Mouse (Mus musculus) spleen, postnatal 36 days (tissue): Measurements from ENCODE around the gene Rab25.

ENCODE experiments used
- DNase-seq, 2 experiments: peaks; one replicate each; pipeline ENCODE4 v3.0.0; 2022; ENCODE audit warnings: low spot score in 2 of 2, mixed read lengths in 1 of 2

The Rab25 gene

GRCm38 (mm10) chr3:88566536-88567061 lies 18.5 kb upstream of the Rab25 start:
- DNase-seq = no peak

- no peak for DNase-seq
Observed at GRCm38 (mm10) chr3:88566116-88566515, 18.0 kb upstream of the Rab25 start.

- DNase-seq = no peak
Observed at GRCm38 (mm10) chr3:88563966-88564365, 15.9 kb upstream of the Rab25 start.

DNA sequence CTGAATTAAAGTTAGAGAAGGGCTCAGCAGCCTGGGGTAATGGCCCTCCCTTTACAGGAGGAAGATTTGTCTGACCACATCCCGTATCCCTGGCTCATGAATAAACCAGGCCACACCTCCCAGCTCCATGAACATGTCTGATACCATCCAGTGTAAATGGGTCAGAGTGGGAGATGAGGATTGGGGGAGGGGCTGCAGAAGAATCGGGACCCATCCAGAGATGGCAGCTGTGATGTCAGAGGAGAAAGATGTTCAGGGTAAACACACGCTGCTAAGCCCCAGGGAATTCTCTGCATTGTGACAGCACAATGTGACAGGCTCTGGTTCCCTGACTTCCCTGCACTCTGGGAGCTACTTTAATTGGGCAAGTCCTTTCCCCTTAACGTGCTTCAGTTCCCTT lies 15.3 kb upstream of the Rab25 start:
- no peak for DNase-seq

GRCm38 (mm10) chr3:88561989-88562388 lies 13.9 kb upstream of the Rab25 start:
- no peak for DNase-seq

- no peak for DNase-seq
Observed at GRCm38 (mm10) chr3:88559596-88559995, 11.5 kb upstream of the Rab25 start.

DNA sequence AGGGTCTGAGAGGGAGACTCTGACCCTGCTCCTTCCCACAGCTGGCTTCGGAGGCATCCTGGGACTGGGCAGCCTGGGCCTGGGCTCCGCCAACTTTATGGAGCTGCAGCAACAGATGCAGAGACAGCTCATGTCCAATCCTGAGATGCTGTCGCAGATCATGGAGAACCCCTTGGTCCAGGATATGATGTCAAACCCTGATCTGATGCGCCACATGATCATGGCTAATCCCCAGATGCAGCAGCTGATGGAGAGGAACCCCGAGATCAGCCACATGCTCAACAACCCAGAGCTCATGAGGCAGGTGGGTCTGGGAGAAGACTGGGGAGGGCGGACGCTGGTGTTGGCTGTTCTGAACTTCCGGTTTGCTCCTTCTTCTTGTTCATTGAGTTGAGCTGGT lies 8.5 kb upstream of the Rab25 start:
- DNase-seq = no peak

GRCm38 (mm10) chr3:88555731-88556130 lies 7.6 kb upstream of the Rab25 start:
- no peak for DNase-seq

- no peak for DNase-seq
Observed at GRCm38 (mm10) chr3:88555069-88555605, 7.0 kb upstream of the Rab25 start.

DNA sequence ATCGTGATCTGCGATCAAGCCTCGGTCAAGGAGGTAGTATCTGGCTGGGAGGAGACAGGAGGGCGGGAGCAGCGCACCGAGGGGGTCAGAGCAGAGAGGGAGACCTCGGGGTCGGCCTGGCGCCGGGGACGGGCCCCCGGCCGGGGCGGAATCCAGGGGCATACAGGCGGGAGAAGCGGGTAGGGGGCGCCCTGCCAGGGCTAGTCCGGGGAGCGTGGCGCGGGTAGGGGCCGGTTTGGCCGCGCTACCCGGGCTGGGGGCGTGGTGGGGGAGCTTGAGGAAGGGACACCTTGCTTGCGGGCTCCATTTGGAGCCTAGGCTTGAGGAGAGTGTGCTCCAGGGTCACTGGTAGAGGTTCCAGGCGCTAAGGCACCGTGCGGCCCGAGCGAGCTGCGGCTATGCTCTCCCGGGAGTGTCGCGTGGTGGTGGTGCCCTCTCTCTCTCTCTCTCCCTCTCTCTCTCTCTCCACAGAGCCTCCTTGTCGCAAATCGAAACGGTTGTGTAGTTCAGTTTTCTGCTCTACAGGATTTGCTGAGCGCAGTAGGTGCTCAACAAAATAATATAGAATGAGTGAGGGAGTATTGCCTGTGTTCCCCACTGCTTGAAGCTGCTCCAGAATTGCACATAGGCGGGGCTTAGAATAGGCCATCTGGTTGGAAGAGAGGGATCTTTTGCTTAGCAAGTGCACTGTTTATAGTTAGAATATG lies 5.9 kb upstream of the Rab25 start:
- DNase-seq = peak in 1 of 2 experiments; percentile 47

GRCm38 (mm10) chr3:88553525-88553879 lies 5.4 kb upstream of the Rab25 start, which contains the start of gene Ubqln4:
Gene Ubqln4, plus strand, starts transcription at chr3:88553758.
- DNase-seq = peak; percentile 83 to 89

DNA sequence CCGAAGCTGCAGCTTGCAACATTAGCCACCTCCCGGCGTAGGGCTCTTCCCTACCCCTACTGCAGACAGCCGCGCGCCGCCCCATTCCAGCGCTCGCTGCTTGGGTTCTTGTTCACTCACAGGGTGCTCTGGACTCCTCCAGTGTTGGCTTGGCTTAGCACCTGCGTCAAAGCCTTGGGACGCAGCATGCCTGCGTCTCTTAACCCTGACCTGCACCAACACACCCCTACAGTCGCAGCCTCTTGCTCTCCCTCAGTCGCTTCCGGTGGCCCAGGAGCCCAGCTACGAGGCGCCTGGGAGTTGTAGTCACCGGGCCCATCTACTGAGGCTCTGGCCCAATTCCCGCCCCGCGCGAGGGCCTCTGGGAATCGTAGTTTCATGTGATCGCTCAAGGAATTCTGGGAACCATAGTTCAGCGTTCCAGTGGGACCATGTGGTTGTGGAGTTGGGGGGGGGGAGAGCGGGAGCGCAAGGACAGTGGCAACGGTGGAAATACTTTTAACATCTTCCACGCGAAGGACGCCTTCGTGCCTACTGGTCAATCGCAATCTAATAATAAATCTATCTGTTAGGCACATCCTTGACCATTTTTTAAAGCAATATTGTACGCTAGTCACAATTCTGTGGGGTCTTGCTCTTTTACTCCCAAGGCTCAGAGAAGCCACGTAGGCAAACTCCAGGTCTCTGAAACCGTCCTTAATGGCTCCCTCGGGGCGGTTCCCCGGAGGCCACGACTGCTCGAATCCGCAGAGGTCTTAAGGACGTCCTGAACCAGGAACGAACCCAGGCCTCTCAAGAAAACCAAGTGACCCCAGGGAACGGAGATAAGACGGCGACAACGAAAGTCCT lies 4.8 kb upstream of the Rab25 start, which contains the start of gene Lamtor2:
Lamtor2 (minus strand) TSS at position 399 of the 849 bp plus-strand sequence.
- DNase-seq = peak; percentile 97 to 98

DNA sequence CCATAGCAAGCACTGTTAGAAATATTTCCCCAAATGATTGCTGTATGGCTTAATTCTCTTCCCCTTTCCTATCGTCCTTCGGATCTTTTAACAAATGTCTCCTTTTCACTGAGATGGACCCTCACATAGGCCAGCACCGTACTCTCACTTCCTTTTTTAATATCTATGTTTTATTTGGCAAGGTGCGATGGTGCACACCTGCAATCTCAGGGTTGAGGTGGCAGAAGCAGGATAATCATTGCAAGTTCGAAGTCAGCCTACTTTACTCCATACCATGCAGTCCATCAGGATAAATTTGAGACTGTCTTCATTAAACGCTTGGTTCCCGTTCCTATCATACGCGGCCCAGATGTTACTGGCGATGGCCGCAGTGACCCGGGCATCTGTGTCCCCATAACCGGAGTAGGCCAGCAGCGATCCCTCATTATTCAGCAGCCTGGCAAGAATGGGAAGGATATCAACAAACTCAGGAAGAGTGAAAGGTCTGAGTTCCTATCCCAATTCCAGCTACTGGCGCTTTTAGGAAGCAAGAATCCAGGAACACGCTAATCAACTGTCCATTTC lies 4.1 kb upstream of the Rab25 start:
- no peak for DNase-seq

DNA sequence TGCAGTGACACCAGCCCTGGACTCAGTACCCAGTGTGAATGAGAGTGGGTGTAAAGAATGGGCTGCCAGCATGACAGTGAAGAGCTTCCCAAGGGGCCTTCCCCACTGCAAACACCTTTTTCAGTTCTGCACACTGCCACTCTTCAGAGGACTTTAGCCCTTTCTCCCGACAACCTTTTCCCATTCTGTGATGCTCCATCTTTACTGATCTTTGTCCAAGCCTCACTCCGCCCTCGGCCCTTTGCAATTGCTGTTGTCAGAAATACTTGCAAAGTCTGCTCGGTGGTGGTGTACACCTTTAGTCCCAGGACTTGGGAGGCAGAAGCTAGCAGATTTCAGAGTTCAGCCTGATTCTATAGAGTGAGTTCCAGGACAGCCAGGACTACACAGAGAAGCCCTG lies 3.5 kb upstream of the Rab25 start:
- DNase-seq = no peak

GRCm38 (mm10) chr3:88546674-88547418 lies 1.3 kb downstream of the Rab25 start:
- DNase-seq = no peak

GRCm38 (mm10) chr3:88544955-88545591 lies 3.0 kb downstream of the Rab25 start:
- peak; percentile 60 to 61 for DNase-seq

DNA sequence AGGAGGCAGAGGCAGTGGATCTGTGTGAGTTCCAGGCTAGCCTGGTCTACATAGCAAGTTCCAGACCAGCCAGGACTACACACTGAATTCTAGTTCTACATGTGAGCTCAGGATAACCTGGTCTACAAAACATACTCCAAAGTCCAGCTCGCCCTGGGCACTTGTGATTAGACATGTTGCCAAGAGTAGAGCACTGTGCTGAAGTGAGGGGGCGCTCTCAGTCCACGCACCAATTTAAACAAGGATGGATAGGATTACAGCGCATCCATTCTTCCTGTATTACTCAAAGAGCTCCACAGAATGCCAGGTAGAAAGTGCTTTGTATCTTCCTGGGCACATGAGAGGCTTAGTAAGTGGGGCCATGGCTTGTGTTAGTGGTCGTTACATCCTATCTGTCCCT lies 3.6 kb downstream of the Rab25 start:
- no peak for DNase-seq

DNA sequence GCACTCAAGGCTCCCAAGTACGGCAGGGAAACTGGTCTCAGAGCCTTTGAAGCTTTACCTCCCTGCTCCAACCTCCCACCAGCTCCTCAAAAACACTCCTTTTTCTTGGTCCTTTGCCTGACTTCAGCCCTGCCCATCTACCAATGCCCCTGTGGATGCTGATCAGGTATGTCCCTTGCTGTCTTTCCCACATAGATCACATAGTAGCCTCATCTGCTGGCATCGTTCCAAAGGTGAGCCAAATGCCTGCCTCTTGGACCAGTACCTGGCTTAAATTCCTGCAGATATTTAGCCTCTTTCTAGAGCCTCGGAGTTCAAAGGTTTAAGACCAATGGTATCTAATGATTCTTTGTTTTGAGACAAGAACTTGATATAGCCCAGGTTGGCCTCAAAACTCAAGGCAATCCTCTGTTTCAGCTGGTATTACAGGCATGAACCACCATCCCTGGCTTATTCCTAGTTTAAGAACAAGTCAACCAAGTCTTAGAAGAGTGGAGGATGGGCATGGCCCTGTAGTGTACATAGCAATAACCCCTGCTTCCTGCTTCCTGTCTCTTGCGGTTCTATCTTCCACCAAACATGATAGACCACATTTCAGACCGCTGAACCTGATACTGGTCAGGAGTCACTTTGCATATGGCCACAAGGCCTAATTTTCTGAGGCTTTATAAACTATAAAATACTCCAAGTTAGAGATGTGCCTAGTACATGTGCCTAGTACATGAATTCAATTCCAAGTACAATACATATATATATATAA lies 4.3 kb downstream of the Rab25 start:
- peak in 1 of 2 experiments; percentile 33 for DNase-seq

- DNase-seq = no peak
Observed at GRCm38 (mm10) chr3:88543174-88543573, 4.9 kb downstream of the Rab25 start.

GRCm38 (mm10) chr3:88542486-88542885 lies 5.6 kb downstream of the Rab25 start:
- no peak for DNase-seq
